In the genomic region with DNA sequence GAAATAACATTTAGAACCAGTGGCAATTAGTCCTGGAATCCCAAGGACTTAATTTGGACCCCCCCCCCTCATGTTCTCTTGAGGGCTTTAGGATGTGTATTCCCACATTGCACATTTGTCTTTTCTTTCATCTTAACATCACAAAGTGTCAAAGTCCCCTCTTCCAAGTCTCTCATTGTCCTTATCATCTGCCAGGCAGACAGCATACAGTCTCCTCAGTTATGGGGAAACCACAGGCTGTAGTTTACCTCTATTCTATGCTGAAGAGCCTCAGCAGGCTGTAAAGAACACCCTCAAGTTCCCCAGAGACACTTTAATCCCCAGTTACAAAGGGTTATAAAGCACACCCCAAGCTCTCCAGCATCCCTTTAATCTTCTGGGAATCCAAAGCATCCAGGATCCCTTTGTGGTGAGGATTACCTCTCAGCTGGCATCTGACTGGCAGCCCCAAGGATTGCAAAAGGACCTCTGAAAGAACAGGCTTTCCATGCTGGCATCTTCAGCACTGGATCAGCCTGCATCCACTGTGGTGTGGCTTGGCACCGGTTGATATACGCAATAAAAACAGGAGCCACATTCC, we compare ENCODE assay signal across 15 mouse cellular contexts.
"Had no signal": no experiment of that assay in that cellular context is flagged by ENCODE, and none has a peak within 500 bp of the region (broad histone marks: within the 10 kb centered on the region; RNA-seq: fewer than 3 reads in every experiment).

No protein-coding gene starts in this region.

- H3K4me1 ChIP-seq: kidney, embryonic 15.5 days; limb, embryonic 10.5 days; liver, embryonic 15.5 days; neural tube, embryonic 12.5 days had no signal

- DNase-seq: kidney, adult 2 months; kidney, postnatal 14 days; lung, embryonic 14.5 days; lung, postnatal 10 days; lung, postnatal 4 days; right cerebral cortex, adult 18-20 months; right cerebral cortex, postnatal 25 days; thymus, postnatal 36 days had no signal

- H3K9ac ChIP-seq: kidney, embryonic 15.5 days; liver, embryonic 15.5 days; lung, embryonic 14.5 days; neural tube, embryonic 12.5 days had no signal

- H3K27ac ChIP-seq: kidney, embryonic 15.5 days; left cerebral cortex, adult 2 months; limb, embryonic 10.5 days; liver, embryonic 15.5 days; neural tube, embryonic 12.5 days had no signal

- H3K4me2 ChIP-seq: kidney, embryonic 15.5 days; liver, embryonic 11.5 days; liver, embryonic 15.5 days; lung, embryonic 14.5 days; neural tube, embryonic 12.5 days had no signal

- H3K36me3 ChIP-seq: kidney, embryonic 15.5 days; limb, embryonic 10.5 days; liver, embryonic 15.5 days; neural tube, embryonic 12.5 days had no signal

- H3K4me3 ChIP-seq: kidney, embryonic 15.5 days; left cerebral cortex, adult 2 months; limb, embryonic 10.5 days; liver, embryonic 15.5 days; neural tube, embryonic 12.5 days had no signal

- H3K27me3 ChIP-seq: kidney, embryonic 15.5 days; liver, embryonic 15.5 days; neural tube, embryonic 12.5 days had no signal

- ATAC-seq: intestine, embryonic 16.5 days had no signal

- H3K9me3 ChIP-seq: kidney, embryonic 15.5 days; limb, embryonic 10.5 days; liver, embryonic 15.5 days; neural tube, embryonic 12.5 days had no signal
